Mouse (Mus musculus) embryonic facial prominence, embryonic 15.5 days (tissue): ENCODE results near the gene Gatad1. TPM values are rescaled to one million over a fixed set of nuclear protein-coding genes. Genes with fewer than 3 reads are reported as not detected.

Experiments
- ATAC-seq: fragments of 200-750 bp; cut with Nextera tagmentation; 2 replicates; pipeline ENCODE4 v1.8.0; 2017; ENCODE audit warnings: low read depth, moderate TSS enrichment; ENCODE audit not compliant: insufficient number of reproducible peaks, low FRiP score, low TSS enrichment
- H3K27ac ChIP-seq: fragments of 300-500 bp; sonication (generic); replicated peaks from 2 replicates; pipeline ENCODE4 v1.5.1; 2015; ENCODE audit warnings: mild to moderate bottlenecking, inconsistent platforms
- H3K27me3 ChIP-seq: fragments of 300-500 bp; sonication (generic); 2 replicates; pipeline ENCODE4 v1.6.1; 2015; ENCODE audit warnings: inconsistent platforms
- H3K36me3 ChIP-seq: fragments of 300-500 bp; sonication (generic); 2 replicates; pipeline ENCODE4 v1.6.1; 2015; ENCODE audit warnings: mild to moderate bottlenecking, inconsistent platforms
- H3K4me1 ChIP-seq: fragments of 300-500 bp; sonication (generic); 2 replicates; pipeline ENCODE4 v1.6.1; 2015; ENCODE audit warnings: inconsistent platforms
- H3K4me2 ChIP-seq: fragments of 300-500 bp; sonication (generic); replicated peaks from 2 replicates; pipeline ENCODE4 v1.6.1; 2015; ENCODE audit warnings: mild to moderate bottlenecking, inconsistent platforms
- H3K4me3 ChIP-seq: fragments of 300-500 bp; sonication (generic); replicated peaks from 2 replicates; pipeline ENCODE4 v1.5.1; 2015; ENCODE audit warnings: mild to moderate bottlenecking, inconsistent platforms
- H3K9ac ChIP-seq: fragments of 300-500 bp; sonication (generic); 2 replicates; pipeline ENCODE4 v1.6.1; 2015; ENCODE audit warnings: inconsistent platforms
- H3K9me3 ChIP-seq: fragments of 300-500 bp; sonication (generic); replicated peaks from 2 replicates; pipeline ENCODE4 v1.6.1; 2016; ENCODE audit warnings: inconsistent platforms
- WGBS: fragments of 180-500 bp; shearing (Covaris S2); methylation state at CpG from one replicate; pipeline ENCODE4 v1.1.7; 2015; 5-methylcytosine and 5-hydroxymethylcytosine counted together
- microRNA-seq: library from miRNA; unstranded; fragments of <30 nt; microRNA quantifications from one replicate; pipeline ENCODE4, GENCODE M21; 2016; ENCODE audit warnings: borderline number of aligned reads
- polyA plus RNA-seq: library from polyadenylated mRNA; unstranded; fragments of >200 nt; fragmentation: Nextera tagmentation; extraction: Ambion mirVana; gene quantifications from 2 replicates; pipeline ENCODE4 v1.2.1, GENCODE M21; 2015

The Gatad1 gene
- polyA plus RNA-seq, 1 experiment from 2014 or later, result 56.6 TPM

DNA sequence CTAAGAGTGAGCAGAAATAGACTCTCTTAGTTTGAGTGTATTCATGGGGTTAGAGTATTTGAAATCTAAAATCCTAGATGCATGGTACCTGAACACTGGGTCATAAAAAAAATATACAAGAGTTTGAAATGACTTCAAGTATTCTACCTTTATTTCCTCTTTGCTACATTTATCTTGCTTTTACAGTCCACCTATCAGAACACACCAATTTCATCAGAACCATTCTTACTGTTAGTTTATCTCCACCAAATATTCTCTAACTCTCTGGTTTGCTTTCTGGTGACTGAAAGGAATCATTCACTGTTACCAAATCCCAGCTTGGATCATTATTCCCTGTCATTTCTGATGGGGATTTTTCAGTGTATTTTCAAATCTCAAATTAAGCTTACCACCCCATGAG, 59.8 kb downstream of the Gatad1 start:
- peak overlapping the region; percentile 97 for H3K4me3 ChIP-seq
- no peaks in the 10 kb centered on the region for H3K27me3 ChIP-seq
- H3K4me2 ChIP-seq, result peak overlapping the region; percentile 74
- H3K4me1 ChIP-seq, result peaks cover 16% of the 10 kb centered on the region
- H3K27ac ChIP-seq, result no peak overlapping the region
- 0 out of 2 replicates have a peak, but pooled peaks cover 10% of the 10 kb centered on the region for H3K36me3 ChIP-seq
- no peaks in the 10 kb centered on the region for H3K9me3 ChIP-seq
- no peak overlapping the region for H3K9ac ChIP-seq
- ATAC-seq, result no peak

DNA sequence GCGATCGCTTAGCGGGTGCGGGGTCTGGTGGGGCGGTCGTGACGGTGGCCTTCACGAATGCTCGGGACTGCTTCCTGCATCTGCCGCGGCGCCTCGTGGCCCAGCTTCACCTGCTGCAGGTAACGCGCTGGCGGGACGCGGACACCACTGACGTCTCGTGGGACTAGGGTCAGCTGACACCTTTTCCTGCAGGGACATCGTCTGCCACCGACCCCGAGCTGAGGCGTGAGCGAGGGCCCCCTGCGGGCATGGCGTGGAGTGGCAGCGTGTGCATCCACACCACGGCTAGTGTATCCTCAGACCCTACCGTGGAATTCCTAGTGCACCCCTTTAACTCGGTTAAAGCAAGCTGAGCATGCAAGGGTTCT, 60.6 kb downstream of the Gatad1 start, which contains the start of gene Rbm48:
TSS of gene Rbm48 (minus strand) at position 187 of the 368 bp plus-strand sequence.
- Histone ChIP-seq H3K27me3 (no peaks in the 10 kb centered on the region), H3K4me1 (peaks cover 16% of the 10 kb centered on the region), H3K9me3 (no peaks in the 10 kb centered on the region), H3K9ac (peak within 1 kb of the TSS; percentile 70), H3K36me3 (peaks cover 16% of the 10 kb centered on the region), H3K4me2 (peak within 1 kb of the TSS; percentile 74), H3K4me3 (peak within 1 kb of the TSS; percentile 97), H3K27ac (peak within 1 kb of the TSS; percentile 79)
- ATAC-seq, result peak; percentile 87
- under 1% methylated on average over 30 of the region's 31 CpGs for WGBS

- Histone ChIP-seq H3K4me3 (peak within 1 kb of the TSS; percentile 97), H3K36me3 (peaks cover 22% of the 10 kb centered on the region), H3K4me1 (peaks cover 16% of the 10 kb centered on the region), H3K4me2 (peak within 1 kb of the TSS; percentile 74), H3K27me3 (no peaks in the 10 kb centered on the region), H3K9me3 (no peaks in the 10 kb centered on the region), H3K9ac (peak within 1 kb of the TSS; percentile 70), H3K27ac (peak within 1 kb of the TSS; percentile 79)
- WGBS, result under 1% methylated on average over 50 of the region's 50 CpGs
- ATAC-seq, result peak; percentile 97
Observed at GRCm38 (mm10) chr5:3595693-3596398, 61.1 kb downstream of the Gatad1 start, which contains the start of gene Pex1. Pex1 (plus strand) TSS chr5:3596066.

Small RNAs within 50 kb of the gene (microRNA-seq; reads per million reads assigned to microRNA genes)
- gene Gm22926, result not detected
- not detected for gene Gm26238

Other genes starting within 250 kb of the Gatad1 start
- gene Fam133b, start 113.4 kb downstream of the Gatad1 start, polyA plus RNA-seq, result 24.7 and 26.9 TPM in 2 replicates
- 2.3 and 2.8 TPM in 2 replicates for gene 1700109H08Rik, start 85.6 kb downstream of the Gatad1 start, polyA plus RNA-seq
- gene Pex1, start 61.1 kb downstream of the Gatad1 start, polyA plus RNA-seq, result 15.9 and 17.3 TPM in 2 replicates
- gene Rbm48, start 60.6 kb downstream of the Gatad1 start, polyA plus RNA-seq, result 11.9 and 13.0 TPM in 2 replicates
- not detected in 2 replicates for gene Tmbim7, start 6.0 kb downstream of the Gatad1 start, polyA plus RNA-seq
- gene Ankib1, start 145.7 kb upstream of the Gatad1 start, polyA plus RNA-seq, result 9.0 and 10.9 TPM in 2 replicates
- gene Krit1, start 146.0 kb upstream of the Gatad1 start, polyA plus RNA-seq, result 41.5 and 43.3 TPM in 2 replicates
- gene Lrrd1, start 188.0 kb upstream of the Gatad1 start, polyA plus RNA-seq, result 0.09 and 0.11 TPM in 2 replicates
- gene Mterf1a, start 236.7 kb upstream of the Gatad1 start, polyA plus RNA-seq, result 7.8 and 8.1 TPM in 2 replicates